Mouse (Mus musculus): ENCODE measurements around the gene 2010111I01Rik.

The 2010111I01Rik gene

GRCm38 (mm10) chr13:63152498-63152897, 187.8 kb downstream of the 2010111I01Rik start:
- no peak for DNase-seq (ENCODE audit: low read depth, low spot score)

- no peak for DNase-seq (ENCODE audit: low read depth, low spot score)
Measured at GRCm38 (mm10) chr13:63153397-63153796, 188.7 kb downstream of the 2010111I01Rik start.

GRCm38 (mm10) chr13:63154851-63155571, 190.3 kb downstream of the 2010111I01Rik start:
- no peak for DNase-seq (ENCODE audit: low read depth, low spot score)

- no peak for DNase-seq (ENCODE audit: low read depth, low spot score)
Measured at GRCm38 (mm10) chr13:63156264-63156663, 191.6 kb downstream of the 2010111I01Rik start.

GRCm38 (mm10) chr13:63170282-63171073, 205.8 kb downstream of the 2010111I01Rik start:
- DNase-seq (ENCODE audit: low read depth, low spot score) = no peak

GRCm38 (mm10) chr13:63171347-63172096, 206.8 kb downstream of the 2010111I01Rik start:
- no peak for DNase-seq (ENCODE audit: low read depth, low spot score)

- no peak for DNase-seq (ENCODE audit: low read depth, low spot score)
Measured at GRCm38 (mm10) chr13:63172097-63172445, 207.4 kb downstream of the 2010111I01Rik start.

- no peak for DNase-seq (ENCODE audit: low read depth, low spot score)
Measured at GRCm38 (mm10) chr13:63174252-63175020, 209.7 kb downstream of the 2010111I01Rik start.

- DNase-seq (ENCODE audit: low read depth, low spot score) = no peak
Measured at GRCm38 (mm10) chr13:63176131-63176530, 211.4 kb downstream of the 2010111I01Rik start.

GRCm38 (mm10) chr13:63177232-63177631, 212.5 kb downstream of the 2010111I01Rik start:
- DNase-seq (ENCODE audit: low read depth, low spot score) = no peak

GRCm38 (mm10) chr13:63180641-63181235, 216.0 kb downstream of the 2010111I01Rik start:
- DNase-seq (ENCODE audit: low read depth, low spot score) = peak; percentile 50

- DNase-seq (ENCODE audit: low read depth, low spot score) = no peak
Measured at GRCm38 (mm10) chr13:63184946-63185345, 220.3 kb downstream of the 2010111I01Rik start.

- no peak for DNase-seq (ENCODE audit: low read depth, low spot score)
Measured at GRCm38 (mm10) chr13:63186217-63186616, 221.5 kb downstream of the 2010111I01Rik start.

GRCm38 (mm10) chr13:63186642-63187041, 221.9 kb downstream of the 2010111I01Rik start:
- no peak for DNase-seq (ENCODE audit: low read depth, low spot score)

GRCm38 (mm10) chr13:63187145-63188143, 222.8 kb downstream of the 2010111I01Rik start:
- DNase-seq (ENCODE audit: low read depth, low spot score) = peak; percentile 35

- no peak for DNase-seq (ENCODE audit: low read depth, low spot score)
Measured at GRCm38 (mm10) chr13:63188306-63188705, 223.6 kb downstream of the 2010111I01Rik start.

- DNase-seq (ENCODE audit: low read depth, low spot score) = no peak
Measured at GRCm38 (mm10) chr13:63188811-63189210, 224.1 kb downstream of the 2010111I01Rik start.

- no peak for DNase-seq (ENCODE audit: low read depth, low spot score)
Measured at GRCm38 (mm10) chr13:63193423-63193822, 228.7 kb downstream of the 2010111I01Rik start.

- DNase-seq (ENCODE audit: low read depth, low spot score) = no peak
Measured at GRCm38 (mm10) chr13:63198038-63198437, 233.3 kb downstream of the 2010111I01Rik start.

- no peak for DNase-seq (ENCODE audit: low read depth, low spot score)
Measured at GRCm38 (mm10) chr13:63199588-63199987, 234.9 kb downstream of the 2010111I01Rik start.
